Mouse (Mus musculus) urinary bladder, postnatal 25 days (tissue): ENCODE results near the gene Ephb3.

Experiments used
- DNase-seq: peaks from one replicate; pipeline ENCODE4 v3.0.0; 2022; ENCODE audit warnings: low spot score

Ephb3 gene

GRCm38 (mm10) chr16:21205093-21205886 is 735 bp downstream of the Ephb3 start:
- DNase-seq = no peak

GRCm38 (mm10) chr16:21208001-21208565 is 3.5 kb downstream of the Ephb3 start:
- DNase-seq = no peak

- DNase-seq = no peak
These were observed 4.7 kb downstream of the Ephb3 start for GRCm38 (mm10) chr16:21209290-21209689.

GRCm38 (mm10) chr16:21210204-21210603 is 5.6 kb downstream of the Ephb3 start:
- DNase-seq = no peak

- DNase-seq = peak; percentile 68
These were observed 6.2 kb downstream of the Ephb3 start for GRCm38 (mm10) chr16:21210667-21211338.

GRCm38 (mm10) chr16:21211501-21211900 is 6.9 kb downstream of the Ephb3 start:
- DNase-seq = no peak

- no peak for DNase-seq
These were observed 7.8 kb downstream of the Ephb3 start for GRCm38 (mm10) chr16:21212369-21212768.

GRCm38 (mm10) chr16:21213939-21214338 is 9.4 kb downstream of the Ephb3 start:
- DNase-seq = no peak

- DNase-seq = no peak
These were observed 10.2 kb downstream of the Ephb3 start for GRCm38 (mm10) chr16:21214803-21215202.

- no peak for DNase-seq
These were observed 11.5 kb downstream of the Ephb3 start for GRCm38 (mm10) chr16:21216047-21216446.

- no peak for DNase-seq
These were observed 12.7 kb downstream of the Ephb3 start for GRCm38 (mm10) chr16:21217233-21217632.

- DNase-seq = no peak
These were observed 15.1 kb downstream of the Ephb3 start for GRCm38 (mm10) chr16:21219656-21220055.

GRCm38 (mm10) chr16:21223038-21223437 is 18.5 kb downstream of the Ephb3 start:
- no peak for DNase-seq

- DNase-seq = no peak
These were observed 20.2 kb downstream of the Ephb3 start for GRCm38 (mm10) chr16:21224648-21225240.

- no peak for DNase-seq
These were observed 22.1 kb downstream of the Ephb3 start for GRCm38 (mm10) chr16:21226629-21227028.

- no peak for DNase-seq
These were observed 30.6 kb downstream of the Ephb3 start for GRCm38 (mm10) chr16:21235135-21235534.

- DNase-seq = no peak
These were observed 34.2 kb downstream of the Ephb3 start for GRCm38 (mm10) chr16:21238722-21239121.

GRCm38 (mm10) chr16:21240547-21240946 is 36.0 kb downstream of the Ephb3 start:
- DNase-seq = no peak

- no peak for DNase-seq
These were observed 36.5 kb downstream of the Ephb3 start for GRCm38 (mm10) chr16:21241030-21241429.

- no peak for DNase-seq
These were observed 38.4 kb downstream of the Ephb3 start for GRCm38 (mm10) chr16:21242946-21243345.

GRCm38 (mm10) chr16:21244803-21245202 is 40.2 kb downstream of the Ephb3 start:
- DNase-seq = no peak

GRCm38 (mm10) chr16:21245387-21245786 is 40.8 kb downstream of the Ephb3 start:
- no peak for DNase-seq

- DNase-seq = peak; percentile 70
These were observed 41.4 kb downstream of the Ephb3 start for GRCm38 (mm10) chr16:21245931-21246390.
